Mouse (Mus musculus) bone marrow macrophage, adult 2 months (primary cell): ENCODE measurements around the gene Ifnz. TPM values are rescaled to one million over a fixed set of nuclear protein-coding genes. Genes with fewer than 3 reads are reported as not detected.
"Not testable (repeated sequence)": the region's sequence is repeated elsewhere in the genome, so short reads cannot be mapped to it uniquely, and the experiment has no call there.

Experiments
- H3K27ac ChIP-seq: 2 replicates; pipeline ENCODE4 v1.5.1; 2012; ENCODE audit warnings: low read depth, low read length; ENCODE audit not compliant: insufficient read depth
- H3K4me1 ChIP-seq: 2 replicates; pipeline ENCODE4 v1.6.1; 2012; ENCODE audit warnings: low read length; ENCODE audit not compliant: control insufficient read depth, insufficient read depth
- H3K4me3 ChIP-seq: 2 replicates; pipeline ENCODE4 v1.5.1; 2012; ENCODE audit warnings: mild to moderate bottlenecking, low read length, moderate library complexity; ENCODE audit not compliant: insufficient read depth
- CTCF ChIP-seq: IDR thresholded peaks from 2 replicates; pipeline ENCODE4 v1.5.1; 2012; ENCODE audit warnings: low read depth, mild to moderate bottlenecking, low read length, moderate library complexity
- POLR2A ChIP-seq: IDR thresholded peaks from 2 replicates; pipeline ENCODE4 v1.6.1; 2012; ENCODE audit warnings: mild to moderate bottlenecking, low read depth, low read length, borderline replicate concordance
- polyA plus RNA-seq: library from polyadenylated mRNA; stranded (reverse); fragments of >200 nt; gene quantifications from 2 replicates; pipeline ENCODE4 v1.2.4, GENCODE M21; 2012; ENCODE audit not compliant: missing spikeins, insufficient read depth, insufficient read length

Ifnz gene
- polyA plus RNA-seq, 1 experiment = not detected

DNA sequence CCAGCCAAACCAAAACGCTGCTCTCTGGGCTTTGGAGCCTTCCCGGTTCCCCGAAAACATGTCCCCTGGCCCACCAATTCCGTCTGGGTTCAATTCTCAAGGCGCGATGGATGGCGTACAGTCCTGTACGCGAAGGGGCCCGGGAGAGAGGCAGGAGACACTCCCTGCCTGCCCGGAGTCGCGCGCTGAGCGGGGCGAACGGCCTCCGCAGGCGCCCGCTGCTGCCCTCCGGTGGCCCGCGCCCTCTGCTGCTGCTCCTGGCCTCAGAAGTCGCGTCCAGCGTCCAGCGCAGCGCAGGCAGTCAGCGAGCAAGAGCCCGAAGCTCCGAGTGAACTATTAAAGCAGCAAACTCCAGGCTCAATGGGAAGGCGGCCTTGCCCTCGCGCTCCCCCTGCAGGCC lies 23.8 kb downstream of the Ifnz start:
- not testable (repeated sequence) for H3K27ac ChIP-seq
- 0 out of 2 replicates have a peak overlapping the region, but pooled peaks have one; percentile 14 for H3K4me3 ChIP-seq

DNA sequence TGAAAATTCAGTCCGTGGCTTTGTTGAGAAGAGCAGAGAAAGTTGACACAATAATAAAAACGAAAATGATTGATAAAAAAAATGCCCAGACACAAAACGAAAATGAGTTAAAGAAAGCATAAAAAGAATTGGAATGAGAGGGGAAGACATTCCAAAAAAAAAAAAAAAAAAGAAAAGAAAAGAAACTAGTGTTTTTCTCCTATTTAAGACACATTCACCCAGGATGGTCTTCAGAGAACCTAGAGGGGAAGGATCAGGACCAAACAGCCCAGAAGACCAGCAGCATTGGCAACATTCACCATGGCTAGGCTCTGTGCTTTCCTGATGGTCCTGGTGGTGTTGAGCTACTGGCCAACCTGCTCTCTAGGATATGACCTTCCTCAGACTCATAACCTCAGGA lies 34.0 kb downstream of the Ifnz start, which contains the start of gene Ifna7:
TSS of gene Ifna7 (plus strand) at position 301 of the 400 bp plus-strand sequence.
- Histone ChIP-seq H3K27ac (no peak within 1 kb of the TSS), H3K4me3 (no peak within 1 kb of the TSS), H3K4me1 (no peaks in the 10 kb centered on the region)
- no peak for TF ChIP-seq CTCF
- no peak for TF ChIP-seq POLR2A

More for the DNA sequence above, 23.8 kb downstream of the Ifnz start:
- not testable (repeated sequence) for H3K4me1 ChIP-seq

DNA sequence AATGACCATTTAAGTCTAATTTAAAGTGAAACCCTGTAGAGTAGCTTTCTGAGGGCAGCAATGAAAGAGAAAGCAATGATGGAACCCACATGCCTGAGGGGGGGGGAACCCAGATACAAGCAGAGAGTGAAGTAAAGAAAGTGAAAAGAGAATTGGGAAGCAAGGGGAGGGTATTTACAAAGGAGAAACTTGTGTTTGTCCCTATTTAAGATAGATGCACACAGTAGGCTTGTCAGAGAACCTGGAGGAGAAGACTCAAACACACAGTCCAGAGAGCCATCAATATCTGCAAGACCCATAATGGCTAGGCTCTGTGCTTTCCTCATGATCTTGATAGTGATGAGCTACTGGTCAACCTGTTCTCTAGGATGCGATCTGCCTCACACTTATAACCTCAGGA lies 37.7 kb downstream of the Ifnz start, which contains the start of gene Ifna11:
TSS of gene Ifna11 (plus strand) at position 301 of the 400 bp plus-strand sequence.
- H3K4me3 ChIP-seq = no peak within 1 kb of the TSS
- TF ChIP-seq POLR2A (no peak), CTCF (no peak)
- no peaks in the 10 kb centered on the region for H3K4me1 ChIP-seq
- H3K27ac ChIP-seq = no peak within 1 kb of the TSS

GRCm38 (mm10) chr4:88822995-88823394 lies 41.1 kb downstream of the Ifnz start:
- TF ChIP-seq POLR2A = no peak
- TF ChIP-seq CTCF = no peak
- Histone ChIP-seq H3K4me1 (no peaks in the 10 kb centered on the region), H3K4me3 (no peak overlapping the region), H3K27ac (no peak overlapping the region)

DNA sequence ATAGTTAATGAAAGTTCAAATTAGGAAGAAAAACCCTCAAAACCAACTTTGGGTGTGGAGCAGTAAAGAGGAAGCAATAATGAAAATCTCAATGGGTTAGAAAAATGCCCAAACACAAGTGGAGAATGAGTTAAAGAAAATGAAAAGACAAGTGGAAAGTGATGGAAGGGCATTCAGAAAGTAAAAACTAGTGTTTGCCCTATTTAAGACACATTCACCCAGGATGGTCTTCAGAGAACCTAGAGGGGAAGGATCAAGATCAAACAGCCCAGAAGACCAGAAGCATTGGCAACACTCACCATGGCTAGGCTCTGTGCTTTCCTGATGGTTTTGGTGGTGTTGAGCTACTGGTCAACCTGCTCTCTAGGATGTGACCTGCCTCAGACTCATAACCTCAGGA lies 45.2 kb downstream of the Ifnz start, which contains the start of gene Ifna6:
TSS of gene Ifna6 (plus strand) at position 301 of the 400 bp plus-strand sequence.
- H3K27ac ChIP-seq, H3K4me1 ChIP-seq, H3K4me3 ChIP-seq: not testable (repeated sequence)

DNA sequence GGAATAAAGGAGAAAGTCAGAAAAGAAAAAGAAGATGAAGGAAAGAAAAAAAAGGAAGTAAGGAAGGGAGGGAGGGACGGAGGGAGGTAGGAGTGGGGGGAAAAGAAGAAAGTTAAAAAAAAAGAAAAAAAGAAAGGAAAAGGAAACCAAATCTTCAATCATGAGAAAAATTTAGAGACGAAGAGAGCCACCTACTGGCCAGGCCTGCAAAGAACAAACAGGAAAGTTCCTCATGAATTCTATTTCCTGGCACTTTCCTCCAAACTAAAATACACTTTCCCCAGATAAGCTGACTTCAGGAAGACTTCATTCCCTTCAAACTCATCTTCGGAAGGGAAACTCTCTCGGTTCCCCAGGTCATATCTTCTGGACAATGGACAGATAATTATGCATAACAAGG lies 48.6 kb downstream of the Ifnz start:
- Histone ChIP-seq H3K4me1 (no peaks in the 10 kb centered on the region), H3K27ac (no peak overlapping the region), H3K4me3 (no peak overlapping the region)
- TF ChIP-seq CTCF (no peak), POLR2A (no peak)

Other genes starting within 250 kb of the Ifnz start
- gene Ifna15, start 223.9 kb upstream of the Ifnz start, polyA plus RNA-seq = not detected in 2 replicates
- not detected in 2 replicates for gene Ifna14, start 210.3 kb upstream of the Ifnz start, polyA plus RNA-seq
- not detected in 2 replicates for gene Ifna9, start 189.7 kb upstream of the Ifnz start, polyA plus RNA-seq
- not detected in 2 replicates for gene Ifna12, start 178.8 kb upstream of the Ifnz start, polyA plus RNA-seq
- not detected in 2 replicates for gene C87499, start 147.7 kb upstream of the Ifnz start, polyA plus RNA-seq
- not detected in 2 replicates for gene Ifna13, start 137.7 kb upstream of the Ifnz start, polyA plus RNA-seq
- not detected in 2 replicates for gene Ifna16, start 105.2 kb upstream of the Ifnz start, polyA plus RNA-seq
- not detected in 2 replicates for gene Ifna2, start 98.2 kb upstream of the Ifnz start, polyA plus RNA-seq
- not detected in 2 replicates for gene Ifnab, start 90.8 kb upstream of the Ifnz start, polyA plus RNA-seq
- not detected in 2 replicates for gene Gm26566, start 60.3 kb upstream of the Ifnz start, polyA plus RNA-seq
- 60.5 and 64.8 TPM in 2 replicates for gene Klhl9, start 59.7 kb upstream of the Ifnz start, polyA plus RNA-seq
- gene Gm13271, start 27.3 kb upstream of the Ifnz start, polyA plus RNA-seq = not detected in 2 replicates
- gene Gm13283, start 22.0 kb upstream of the Ifnz start, polyA plus RNA-seq = not detected in 2 replicates
- not detected in 2 replicates for gene Gm13290, start 8.3 kb upstream of the Ifnz start, polyA plus RNA-seq
- not detected in 2 replicates for gene Gm13289, start 5.2 kb upstream of the Ifnz start, polyA plus RNA-seq
- not detected in 2 replicates for gene Gm13272, start 2.3 kb upstream of the Ifnz start, polyA plus RNA-seq
- gene Gm13276, start 3.6 kb downstream of the Ifnz start, polyA plus RNA-seq = not detected in 2 replicates
- gene Gm13277, start 6.5 kb downstream of the Ifnz start, polyA plus RNA-seq = not detected in 2 replicates
- gene Gm13278, start 9.4 kb downstream of the Ifnz start, polyA plus RNA-seq = not detected in 2 replicates
- not detected in 2 replicates for gene Gm13275, start 12.4 kb downstream of the Ifnz start, polyA plus RNA-seq
- not detected in 2 replicates for gene Gm13279, start 15.3 kb downstream of the Ifnz start, polyA plus RNA-seq
- not detected in 2 replicates for gene Gm13285, start 17.5 kb downstream of the Ifnz start, polyA plus RNA-seq
- gene Gm13287, start 21.1 kb downstream of the Ifnz start, polyA plus RNA-seq = not detected in 2 replicates
- not detected in 2 replicates for gene Gm13288, start 23.4 kb downstream of the Ifnz start, polyA plus RNA-seq
- gene Ifna7, start 34.1 kb downstream of the Ifnz start, polyA plus RNA-seq = not detected in 2 replicates
- gene Ifna11, start 37.8 kb downstream of the Ifnz start, polyA plus RNA-seq = not detected in 2 replicates
- not detected in 2 replicates for gene Ifna6, start 45.3 kb downstream of the Ifnz start, polyA plus RNA-seq
- gene Ifna5, start 53.4 kb downstream of the Ifnz start, polyA plus RNA-seq = not detected in 2 replicates
- not detected in 2 replicates for gene Ifna4, start 59.7 kb downstream of the Ifnz start, polyA plus RNA-seq
- gene Ifna1, start 68.0 kb downstream of the Ifnz start, polyA plus RNA-seq = not detected in 2 replicates
- gene Ifne, start 98.1 kb downstream of the Ifnz start, polyA plus RNA-seq = not detected in 2 replicates